Mouse (Mus musculus): Measurements from ENCODE around the gene Pomgnt1. TPM values are rescaled to one million over a fixed set of nuclear protein-coding genes. Genes with fewer than 3 reads are reported as not detected.
A peak's percentile ranks its signal among the peaks of the same experiment; 100 is the strongest.

Gene Pomgnt1
- polyA plus RNA-seq, 1 experiment: 75.9 TPM

- H3K4me3 ChIP-seq: no peak overlapping the region
- H3K4me2 ChIP-seq (ENCODE audit: low read depth): no peak overlapping the region
- H3ac ChIP-seq (ENCODE audit: control insufficient read depth, insufficient read length): no peak overlapping the region
- H3K27me3 ChIP-seq (ENCODE audit: control insufficient read depth, insufficient read depth, insufficient read length): no peaks in the 10 kb centered on the region
- no peaks in the 10 kb centered on the region for H3K79me2 ChIP-seq (ENCODE audit: control insufficient read depth, insufficient read depth)
- H3K36me3 ChIP-seq (ENCODE audit: control insufficient read depth, insufficient read depth): no peaks in the 10 kb centered on the region
- TF ChIP-seq TCF3 (IDR thresholded peaks at IDR 0.05; ENCODE audit: insufficient read length, low read depth) (no peak), E2F4 (IDR thresholded peaks at IDR 0.05; ENCODE audit: insufficient read depth) (no peak), POLR2AphosphoS2 (IDR thresholded peaks at IDR 0.05; ENCODE audit: insufficient read length, low read depth) (no peak), MYOG (IDR thresholded peaks at IDR 0.05; ENCODE audit: control insufficient read depth in 1 of 3, insufficient read depth in 1 of 3, insufficient read length in 2 of 3, low read depth in 2 of 3) (no peak), MAX (IDR thresholded peaks at IDR 0.05; ENCODE audit: low read depth) (no peak), REST (IDR thresholded peaks at IDR 0.05; ENCODE audit: insufficient read depth, insufficient read length) (no peak), SRF (IDR thresholded peaks at IDR 0.05; ENCODE audit: control insufficient read depth, insufficient read length, low read depth) (no peak), CEBPB (IDR thresholded peaks at IDR 0.05; ENCODE audit: insufficient read depth, poor library complexity, severe bottlenecking) (no peak), USF1 (IDR thresholded peaks at IDR 0.05; ENCODE audit: low read depth) (no peak), TCF12 (IDR thresholded peaks at IDR 0.05; ENCODE audit: insufficient read depth, poor library complexity, severe bottlenecking) (no peak), MYOD1 (IDR thresholded peaks at IDR 0.05; ENCODE audit: control insufficient read depth in 1 of 3, insufficient read length in 2 of 3, low read depth in 2 of 3) (no peak), POLR2A (IDR thresholded peaks at IDR 0.05; ENCODE audit: insufficient read length, low read depth) (no peak)
Measured at GRCm38 (mm10) chr4:116111486-116111885, 12.2 kb upstream of the Pomgnt1 start.

GRCm38 (mm10) chr4:116122762-116123161 lies 878 bp upstream of the Pomgnt1 start:
- no peaks in the 10 kb centered on the region for H3K27me3 ChIP-seq (ENCODE audit: control insufficient read depth, insufficient read depth, insufficient read length)
- peak overlapping the region; percentile 100 for H3K4me2 ChIP-seq (ENCODE audit: low read depth)
- H3K4me3 ChIP-seq: peak overlapping the region; percentile 44
- H3K36me3 ChIP-seq (ENCODE audit: control insufficient read depth, insufficient read depth): no peaks in the 10 kb centered on the region
- H3ac ChIP-seq (ENCODE audit: control insufficient read depth, insufficient read length): no peak overlapping the region
- TF ChIP-seq POLR2AphosphoS2 (IDR thresholded peaks at IDR 0.05; ENCODE audit: insufficient read length, low read depth) (no peak), CEBPB (IDR thresholded peaks at IDR 0.05; ENCODE audit: insufficient read depth, poor library complexity, severe bottlenecking) (no peak), MAX (IDR thresholded peaks at IDR 0.05; ENCODE audit: low read depth) (no peak), MYOD1 (IDR thresholded peaks at IDR 0.05; ENCODE audit: control insufficient read depth in 1 of 3, insufficient read length in 2 of 3, low read depth in 2 of 3) (no peak), REST (IDR thresholded peaks at IDR 0.05; ENCODE audit: insufficient read depth, insufficient read length) (no peak), TCF12 (IDR thresholded peaks at IDR 0.05; ENCODE audit: insufficient read depth, poor library complexity, severe bottlenecking) (no peak), USF1 (IDR thresholded peaks at IDR 0.05; ENCODE audit: low read depth) (no peak), MYOG (IDR thresholded peaks at IDR 0.05; ENCODE audit: control insufficient read depth in 1 of 3, insufficient read depth in 1 of 3, insufficient read length in 2 of 3, low read depth in 2 of 3) (no peak), TCF3 (IDR thresholded peaks at IDR 0.05; ENCODE audit: insufficient read length, low read depth) (no peak), SRF (IDR thresholded peaks at IDR 0.05; ENCODE audit: control insufficient read depth, insufficient read length, low read depth) (no peak), E2F4 (IDR thresholded peaks at IDR 0.05; ENCODE audit: insufficient read depth) (no peak), POLR2A (IDR thresholded peaks at IDR 0.05; ENCODE audit: insufficient read length, low read depth) (no peak)
- peaks cover 3% of the 10 kb centered on the region for H3K79me2 ChIP-seq (ENCODE audit: control insufficient read depth, insufficient read depth)

- Histone ChIP-seq H3K4me3 (no peak overlapping the region), H3K36me3 (ENCODE audit: control insufficient read depth, insufficient read depth) (no peaks in the 10 kb centered on the region), H3K79me2 (ENCODE audit: control insufficient read depth, insufficient read depth) (peaks cover 3% of the 10 kb centered on the region), H3ac (ENCODE audit: control insufficient read depth, insufficient read length) (no peak overlapping the region), H3K27me3 (ENCODE audit: control insufficient read depth, insufficient read depth, insufficient read length) (no peaks in the 10 kb centered on the region), H3K4me2 (ENCODE audit: low read depth) (no peak overlapping the region)
- TF ChIP-seq POLR2AphosphoS2 (IDR thresholded peaks at IDR 0.05; ENCODE audit: insufficient read length, low read depth) (no peak), TCF3 (IDR thresholded peaks at IDR 0.05; ENCODE audit: insufficient read length, low read depth) (no peak), E2F4 (IDR thresholded peaks at IDR 0.05; ENCODE audit: insufficient read depth) (no peak), MAX (IDR thresholded peaks at IDR 0.05; ENCODE audit: low read depth) (no peak), REST (IDR thresholded peaks at IDR 0.05; ENCODE audit: insufficient read depth, insufficient read length) (no peak), TCF12 (IDR thresholded peaks at IDR 0.05; ENCODE audit: insufficient read depth, poor library complexity, severe bottlenecking) (no peak), SRF (IDR thresholded peaks at IDR 0.05; ENCODE audit: control insufficient read depth, insufficient read length, low read depth) (no peak), MYOD1 (IDR thresholded peaks at IDR 0.05; ENCODE audit: control insufficient read depth in 1 of 3, insufficient read length in 2 of 3, low read depth in 2 of 3) (no peak), CEBPB (IDR thresholded peaks at IDR 0.05; ENCODE audit: insufficient read depth, poor library complexity, severe bottlenecking) (no peak), POLR2A (IDR thresholded peaks at IDR 0.05; ENCODE audit: insufficient read length, low read depth) (no peak), USF1 (IDR thresholded peaks at IDR 0.05; ENCODE audit: low read depth) (no peak), MYOG (IDR thresholded peaks at IDR 0.05; ENCODE audit: control insufficient read depth in 1 of 3, insufficient read depth in 1 of 3, insufficient read length in 2 of 3, low read depth in 2 of 3) (no peak)
Measured at GRCm38 (mm10) chr4:116125803-116126386, 2.3 kb downstream of the Pomgnt1 start.

GRCm38 (mm10) chr4:116127956-116128355 lies 4.3 kb downstream of the Pomgnt1 start:
- H3K27me3 ChIP-seq (ENCODE audit: control insufficient read depth, insufficient read depth, insufficient read length): no peaks in the 10 kb centered on the region
- no peaks in the 10 kb centered on the region for H3K36me3 ChIP-seq (ENCODE audit: control insufficient read depth, insufficient read depth)
- H3ac ChIP-seq (ENCODE audit: control insufficient read depth, insufficient read length): no peak overlapping the region
- no peaks in the 10 kb centered on the region for H3K79me2 ChIP-seq (ENCODE audit: control insufficient read depth, insufficient read depth)
- H3K4me3 ChIP-seq: no peak overlapping the region
- no peak for TF ChIP-seq USF1 (IDR thresholded peaks at IDR 0.05; ENCODE audit: low read depth)
- no peak for TF ChIP-seq MAX (IDR thresholded peaks at IDR 0.05; ENCODE audit: low read depth)
- TF ChIP-seq E2F4 (IDR thresholded peaks at IDR 0.05; ENCODE audit: insufficient read depth): no peak
- TF ChIP-seq CEBPB (IDR thresholded peaks at IDR 0.05; ENCODE audit: insufficient read depth, poor library complexity, severe bottlenecking): no peak
- TF ChIP-seq MYOD1 (IDR thresholded peaks at IDR 0.05; ENCODE audit: control insufficient read depth in 1 of 3, insufficient read length in 2 of 3, low read depth in 2 of 3): no peak
- TF ChIP-seq TCF12 (IDR thresholded peaks at IDR 0.05; ENCODE audit: insufficient read depth, poor library complexity, severe bottlenecking): no peak
- no peak for TF ChIP-seq MYOG (IDR thresholded peaks at IDR 0.05; ENCODE audit: control insufficient read depth in 1 of 3, insufficient read depth in 1 of 3, insufficient read length in 2 of 3, low read depth in 2 of 3)
- TF ChIP-seq POLR2A (IDR thresholded peaks at IDR 0.05; ENCODE audit: insufficient read length, low read depth): no peak
- TF ChIP-seq REST (IDR thresholded peaks at IDR 0.05; ENCODE audit: insufficient read depth, insufficient read length): no peak
- TF ChIP-seq POLR2AphosphoS2 (IDR thresholded peaks at IDR 0.05; ENCODE audit: insufficient read length, low read depth): no peak
- TF ChIP-seq TCF3 (IDR thresholded peaks at IDR 0.05; ENCODE audit: insufficient read length, low read depth): no peak
- no peak for TF ChIP-seq SRF (IDR thresholded peaks at IDR 0.05; ENCODE audit: control insufficient read depth, insufficient read length, low read depth)
- H3K4me2 ChIP-seq (ENCODE audit: low read depth): no peak overlapping the region
